Mouse (Mus musculus) MEL (cell line): ENCODE measurements at regions not wholly inside any gene's neighbourhood (a gene's known extent, or its start where the extent isn't known, plus 50 kb on each side); places are given as distances from the start of the nearest gene placed in this dataset.

Source experiments
- BHLHE40 ChIP-seq: IDR thresholded peaks from 2 replicates; pipeline ENCODE4 v1.6.1; 2012; ENCODE audit warnings: low read depth, mild to moderate bottlenecking, inconsistent platforms, low read length, improper control_type of control experiment, borderline replicate concordance
- E2F4 ChIP-seq: IDR thresholded peaks from 2 replicates; pipeline ENCODE4 v1.6.1; 2011; ENCODE audit warnings: low read depth, low read length, improper control_type of control experiment, borderline replicate concordance
- GATA1 ChIP-seq: IDR thresholded peaks from 2 replicates; pipeline ENCODE4 v1.6.1; 2011; ENCODE audit warnings: low read depth, low read length, improper control_type of control experiment
- MYB ChIP-seq: IDR thresholded peaks from 2 replicates; pipeline ENCODE4 v1.6.1; 2011; ENCODE audit warnings: mild to moderate bottlenecking, low read depth, low read length, improper control_type of control experiment
- NRF1 ChIP-seq: IDR thresholded peaks from 2 replicates; pipeline ENCODE4 v1.6.1; 2014; ENCODE audit warnings: low read depth, mild to moderate bottlenecking, inconsistent platforms, low read length, improper control_type of control experiment, moderate library complexity; ENCODE audit not compliant: poor library complexity, insufficient read depth, severe bottlenecking
- POLR2A ChIP-seq, 2 experiments: IDR thresholded peaks; 2 replicates each; pipeline ENCODE4 v1.6.1; 2011 to 2012; ENCODE audit warnings: low read length in 2 of 2, mild to moderate bottlenecking in 2 of 2, control low read depth in 1 of 2, improper control_type of control experiment in 1 of 2, low read depth in 1 of 2, moderate library complexity in 1 of 2; ENCODE audit not compliant: control insufficient read depth in 1 of 2, insufficient read depth in 1 of 2, poor library complexity in 1 of 2
- TBP ChIP-seq: IDR thresholded peaks from 2 replicates; pipeline ENCODE4 v1.8.0; 2011; ENCODE audit warnings: low read depth, low read length, improper control_type of control experiment
- UBTF ChIP-seq: IDR thresholded peaks from 2 replicates; pipeline ENCODE4 v1.6.1; 2012; ENCODE audit warnings: low read depth, mild to moderate bottlenecking, inconsistent platforms, low read length, improper control_type of control experiment, moderate library complexity, borderline replicate concordance; ENCODE audit not compliant: insufficient read depth

- no peak for TF ChIP-seq TBP
- TF ChIP-seq UBTF = no peak
- TF ChIP-seq POLR2A (IDR thresholded peaks at IDR 0.05; ENCODE audit: control insufficient read depth in 1 of 2, insufficient read depth in 1 of 2, low read depth in 1 of 2, low read length in 2 of 2, poor library complexity in 1 of 2) = no peak
- no peak for TF ChIP-seq BHLHE40
- TF ChIP-seq NRF1 = no peak
- no peak for TF ChIP-seq E2F4
- TF ChIP-seq GATA1 = no peak
- no peak for TF ChIP-seq MYB
Measured at GRCm38 (mm10) chr10:104042387-104042775, 100.4 kb upstream of the Gm21293 start.
